Mouse (Mus musculus) erythroblast, adult 5-6 weeks (primary cell): Measurements from ENCODE around the gene Rfx7. TPM values are rescaled to one million over a fixed set of nuclear protein-coding genes. Genes with fewer than 3 reads are reported as not detected.
"Not testable (repeated sequence)": the region's sequence is repeated elsewhere in the genome, so short reads cannot be mapped to it uniquely, and the experiment has no call there.

Source experiments
- ATAC-seq: replicated peaks from 2 replicates; pipeline ENCODE4 v1.8.0; 2016; ENCODE audit warnings: moderate number of reproducible peaks, mild to moderate bottlenecking, moderate TSS enrichment, inconsistent platforms; ENCODE audit not compliant: poor library complexity, low FRiP score, severe bottlenecking
- total RNA-seq, 2 experiments: library from RNA; stranded (forward) in 1 of 2; stranded (reverse) in 1 of 2; fragments of 150-400 nt in 1 of 2; fragments of 200-764, 138-1000 nt in 1 of 2; gene quantifications; 2 replicates each; pipeline versions ENCODE4 v1.2.3 to v1.2.4; 2015 to 2017; ENCODE audit warnings: low replicate concordance in 2 of 2

The Rfx7 gene
- total RNA-seq, 2 experiments from 2014 or later = 5.4 to 12.9 TPM

DNA sequence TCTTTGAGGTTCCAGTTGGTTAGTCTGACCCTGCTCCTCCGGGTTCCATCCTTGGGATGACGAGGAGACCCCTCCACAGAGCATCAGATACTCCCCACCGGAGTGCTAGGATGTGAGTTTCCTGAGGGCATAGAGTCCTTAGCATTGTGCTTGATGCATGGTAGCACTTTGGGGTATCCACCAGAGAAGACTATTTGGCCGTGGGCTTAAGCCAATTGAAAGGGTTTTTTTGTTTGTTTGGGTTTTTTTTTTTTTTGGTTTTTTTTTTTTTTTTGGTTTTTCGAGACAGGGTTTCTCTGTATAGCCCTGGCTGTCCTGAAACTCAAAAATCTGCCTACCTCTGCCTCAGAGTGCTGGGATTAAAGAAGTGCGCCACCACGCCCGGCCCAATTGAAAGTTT is 105.2 kb downstream of the Rfx7 start:
- no peak for ATAC-seq

DNA sequence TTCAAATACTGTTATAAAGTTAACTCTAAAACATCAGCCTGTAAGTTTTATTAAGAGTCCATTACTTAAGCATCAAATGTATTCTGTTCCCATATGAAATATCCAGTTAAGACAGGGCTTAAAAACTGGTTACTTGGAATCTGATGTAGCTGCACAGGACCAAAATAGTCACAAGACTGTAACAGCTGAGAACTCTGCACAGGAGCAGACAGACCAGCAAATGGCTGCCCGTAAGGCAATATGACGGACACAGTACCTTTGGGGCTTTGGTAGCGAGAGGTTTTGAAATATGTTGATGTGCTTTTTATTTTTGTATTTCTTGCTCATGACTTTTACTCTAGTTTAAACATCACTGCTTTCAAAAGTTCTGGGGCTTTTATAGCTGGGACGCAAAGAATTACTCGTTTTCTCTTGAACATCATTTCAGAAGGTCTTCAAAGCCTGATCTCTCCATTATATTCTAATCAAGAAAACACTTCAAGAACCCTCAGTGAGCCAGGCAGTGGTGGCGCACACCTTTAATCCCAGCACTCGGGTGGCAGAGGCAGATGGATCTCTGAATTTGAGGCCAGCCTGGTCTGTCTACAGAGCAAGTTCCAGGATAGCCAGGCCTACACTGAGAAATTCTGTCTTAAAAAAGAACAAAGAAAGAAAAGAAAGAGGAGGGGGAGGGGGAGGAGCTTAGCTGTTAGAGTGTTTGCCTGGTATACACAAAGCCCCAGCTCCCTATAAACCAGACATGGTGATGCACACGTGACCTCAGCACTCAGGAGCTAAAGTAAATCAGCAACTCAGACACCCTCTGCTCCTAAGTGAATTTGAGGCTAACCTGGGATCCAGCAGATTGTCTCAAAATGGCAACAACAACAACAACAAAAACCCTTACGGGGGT is 107.2 kb downstream of the Rfx7 start:
- ATAC-seq = peak; percentile 26; the same call in 1 of the 2 replicates

DNA sequence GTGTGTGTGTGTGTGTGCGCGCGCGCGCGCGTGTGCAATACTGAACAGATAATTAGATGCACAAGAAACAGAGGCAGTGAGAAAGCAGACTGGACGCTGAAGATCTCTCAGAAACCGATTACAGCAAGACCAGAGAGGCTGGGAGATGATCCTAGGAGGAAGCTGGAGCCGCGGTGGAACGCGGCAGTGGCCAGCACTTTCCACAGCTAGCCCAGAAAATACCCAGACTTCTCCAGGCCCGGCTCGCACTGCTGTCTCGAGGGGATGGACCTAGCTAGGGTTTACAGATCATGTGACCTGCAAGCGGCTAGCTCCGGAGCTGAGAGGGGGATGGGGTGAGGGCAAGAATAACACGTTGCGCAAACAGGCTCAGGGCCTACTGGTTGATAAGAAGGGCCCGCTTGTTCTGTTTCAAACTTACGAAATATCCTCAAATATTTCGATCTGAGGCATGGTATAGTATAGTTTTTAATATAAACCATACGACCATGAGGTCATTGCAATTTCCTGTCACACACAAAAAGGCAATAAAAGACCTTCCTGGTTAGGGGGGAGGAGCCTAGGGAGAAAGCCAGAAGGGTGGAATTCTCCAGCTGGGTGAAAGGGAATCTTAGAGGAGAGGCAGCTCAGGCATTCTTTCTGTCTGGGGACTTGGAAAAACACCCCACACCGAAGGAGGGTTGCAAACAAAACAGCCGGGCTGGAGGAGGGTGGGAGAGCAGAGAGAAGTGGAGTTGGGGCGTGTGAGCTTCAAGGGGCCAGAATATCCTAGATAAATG is 108.0 kb downstream of the Rfx7 start:
- ATAC-seq = peak; percentile 88

DNA sequence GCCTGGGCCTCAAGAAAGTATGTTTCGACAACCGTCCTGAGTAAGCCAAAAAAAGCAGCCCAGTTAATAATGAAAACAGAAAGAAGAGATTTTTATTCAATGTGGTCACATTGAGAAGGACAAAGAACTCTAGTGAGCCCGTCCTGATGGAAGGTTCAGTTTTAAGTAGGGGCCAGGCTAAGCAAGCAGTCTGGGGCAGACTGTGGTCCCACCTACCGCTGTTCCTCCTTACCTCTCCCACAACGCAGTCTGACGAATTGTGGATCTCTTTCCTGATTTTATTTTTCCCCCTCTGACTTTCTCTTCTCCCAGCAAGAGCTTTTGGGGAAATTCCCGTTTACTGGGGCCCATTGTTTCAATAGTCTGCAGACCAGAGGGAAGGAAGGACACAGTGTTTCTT is 108.6 kb downstream of the Rfx7 start:
- ATAC-seq = no peak

DNA sequence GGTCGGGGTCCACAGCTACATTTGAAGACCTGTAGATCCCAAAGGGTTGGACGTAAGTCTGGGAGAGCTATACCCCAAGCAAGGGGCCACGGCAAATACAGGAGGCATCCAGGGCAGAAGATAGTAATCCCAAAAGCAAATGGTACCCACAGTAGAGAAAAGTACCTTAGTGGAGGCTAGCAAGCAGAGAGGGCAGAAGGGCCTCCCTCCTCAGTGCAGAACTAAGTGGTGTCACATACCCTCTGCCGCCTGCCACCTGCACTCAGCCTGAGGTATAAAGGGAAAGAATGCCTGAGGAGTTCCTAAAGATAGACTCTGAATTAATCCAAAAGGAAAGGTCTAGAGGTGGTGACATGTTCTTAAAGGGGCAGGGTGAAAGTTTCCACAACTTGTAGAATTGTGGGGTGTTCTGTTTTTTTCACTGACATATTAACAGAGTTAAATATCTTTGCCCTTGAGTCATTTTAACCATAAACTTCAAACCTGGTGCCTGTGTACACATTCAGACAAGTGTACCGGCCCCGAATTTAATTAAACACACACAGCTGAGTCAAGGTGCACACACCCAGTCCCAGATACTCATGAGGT is 109.1 kb downstream of the Rfx7 start:
- no peak for ATAC-seq

DNA sequence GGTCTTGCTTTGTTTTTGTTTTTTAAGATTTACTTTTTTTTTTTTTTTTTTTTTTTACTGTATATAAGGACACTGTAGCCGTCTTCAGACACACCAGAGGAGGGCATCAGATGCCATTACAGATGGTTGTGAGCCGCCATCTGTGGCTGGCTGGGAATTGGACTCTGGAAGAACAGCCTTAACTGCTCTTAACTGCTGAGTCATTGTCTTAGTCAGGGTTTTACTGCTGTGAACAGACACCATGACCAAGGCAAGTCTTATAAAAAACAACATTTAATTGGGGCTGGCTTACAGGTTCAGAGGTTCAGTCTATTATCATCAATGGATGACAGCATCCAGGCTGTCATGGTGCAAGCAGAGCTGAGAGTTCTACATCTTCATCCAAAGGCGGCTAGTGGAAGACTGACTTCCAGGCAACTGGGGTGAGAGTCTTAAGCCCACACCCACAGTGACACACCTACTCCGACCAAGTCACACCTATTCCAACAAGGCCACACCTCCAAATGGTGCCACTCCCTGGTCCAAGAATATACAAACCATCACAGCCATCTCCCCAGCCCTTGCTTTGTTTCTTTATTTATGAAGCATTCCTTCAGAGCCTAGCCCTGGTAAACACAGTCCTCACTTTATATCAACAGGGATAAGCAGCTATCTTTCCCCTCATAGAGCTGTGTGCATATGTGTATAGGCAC is 110.9 kb downstream of the Rfx7 start:
- not testable (repeated sequence) for ATAC-seq

DNA sequence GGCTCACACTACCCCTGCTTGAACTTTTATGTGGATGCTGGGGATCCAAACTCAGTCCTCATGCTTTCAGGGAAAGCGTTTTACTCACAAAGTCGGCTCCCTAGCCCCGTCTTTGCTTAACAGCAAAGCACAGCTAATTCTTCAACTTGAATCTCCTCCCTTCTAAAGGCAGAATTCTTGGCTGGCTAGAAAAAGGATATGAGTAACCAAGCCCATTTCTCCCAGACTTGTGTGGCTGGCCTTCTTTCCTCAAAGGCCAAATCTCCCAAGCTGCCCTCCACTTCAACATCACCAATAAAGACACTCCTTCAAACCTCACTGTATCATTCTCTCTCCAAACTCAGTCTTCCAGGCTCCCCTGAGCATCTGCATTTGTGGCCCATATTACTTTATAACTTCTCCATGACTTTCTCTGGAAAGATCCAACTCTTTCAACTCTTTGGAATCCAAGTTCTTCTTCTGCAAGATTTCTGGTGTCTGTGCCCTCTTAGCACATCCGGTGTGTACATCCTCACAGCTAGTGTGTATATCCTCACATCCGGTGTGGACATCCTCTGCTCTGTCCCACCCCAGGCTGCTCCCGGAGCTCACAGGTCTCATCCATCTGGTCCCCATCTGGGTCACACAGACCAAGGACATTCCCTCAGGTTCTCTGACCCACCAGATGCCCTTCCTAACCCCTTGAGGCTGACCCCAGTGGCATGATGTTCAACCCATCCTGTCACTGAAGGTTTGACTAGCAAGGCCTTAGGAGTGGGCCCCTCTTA is 111.8 kb downstream of the Rfx7 start:
- ATAC-seq = no peak

DNA sequence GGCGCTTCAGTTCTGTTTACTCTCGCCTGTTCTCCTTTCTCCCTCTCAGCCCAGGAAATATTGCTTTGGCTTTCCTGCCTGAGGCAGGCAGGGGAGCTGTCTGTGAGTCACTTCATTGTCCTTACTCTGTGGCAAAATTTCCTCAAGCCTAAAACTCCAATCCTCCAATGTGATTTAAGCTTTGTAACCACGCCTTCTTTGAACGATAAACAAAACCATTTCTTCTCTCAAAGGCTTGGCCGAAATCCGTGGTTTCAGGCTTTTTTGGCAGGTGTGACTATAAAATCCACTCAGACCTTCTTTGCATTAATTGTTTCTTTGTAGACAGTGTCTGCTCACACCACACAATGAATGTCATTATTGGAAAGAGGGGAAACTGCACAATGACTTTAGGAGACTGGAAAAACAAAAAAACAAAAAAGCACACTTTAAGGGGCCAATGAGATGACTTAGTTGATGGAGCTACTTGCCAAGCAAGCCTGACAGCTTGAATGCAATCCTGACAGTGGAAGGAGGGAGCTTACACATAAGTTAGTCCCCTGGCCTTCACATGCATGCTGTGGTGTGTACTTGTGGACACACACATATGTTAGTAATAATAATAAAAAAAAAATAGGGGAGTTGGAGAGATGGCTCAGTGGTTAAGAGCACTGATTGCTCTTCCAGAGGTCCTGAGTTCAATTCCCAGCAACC is 112.5 kb downstream of the Rfx7 start:
- ATAC-seq = no peak

DNA sequence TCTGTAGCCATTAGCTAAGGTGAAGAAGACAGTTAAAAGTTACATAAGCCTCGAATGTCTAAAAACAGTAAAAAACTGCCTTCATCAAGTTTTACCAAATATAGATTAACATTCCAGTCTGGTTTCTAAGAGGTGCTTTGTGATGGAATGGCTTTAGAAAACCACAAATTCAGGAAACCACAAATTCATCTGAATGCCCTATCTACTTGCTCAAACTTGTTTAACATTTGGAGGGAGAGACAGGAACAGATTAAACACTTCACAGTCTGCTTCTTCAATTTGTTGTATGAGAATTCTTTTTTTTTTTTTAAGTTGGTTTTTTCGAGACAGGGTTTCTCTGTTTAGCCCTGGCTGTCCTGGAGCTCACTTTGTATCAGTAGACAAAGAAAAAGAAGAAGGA is 117.7 kb downstream of the Rfx7 start:
- ATAC-seq = no peak

DNA sequence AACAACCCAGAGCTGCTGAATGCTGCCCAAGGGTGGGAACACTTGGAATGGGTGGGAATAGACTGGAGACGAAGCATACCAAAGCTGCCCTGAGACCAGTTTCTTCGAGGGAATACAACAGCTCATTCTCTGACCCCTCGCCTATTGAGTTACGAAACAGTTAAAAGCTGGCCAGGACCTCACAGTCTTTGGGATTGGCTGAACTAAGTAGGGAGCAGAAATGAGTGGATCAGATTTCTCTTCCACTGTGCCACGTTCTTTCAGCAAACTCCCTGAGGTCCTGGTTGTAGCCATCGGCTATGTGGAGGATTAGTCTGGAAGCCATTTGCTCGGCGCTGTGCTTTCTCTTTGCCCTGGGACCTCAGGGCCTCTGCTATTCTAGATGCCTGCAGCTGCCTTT is 120.9 kb downstream of the Rfx7 start:
- ATAC-seq = no peak

DNA sequence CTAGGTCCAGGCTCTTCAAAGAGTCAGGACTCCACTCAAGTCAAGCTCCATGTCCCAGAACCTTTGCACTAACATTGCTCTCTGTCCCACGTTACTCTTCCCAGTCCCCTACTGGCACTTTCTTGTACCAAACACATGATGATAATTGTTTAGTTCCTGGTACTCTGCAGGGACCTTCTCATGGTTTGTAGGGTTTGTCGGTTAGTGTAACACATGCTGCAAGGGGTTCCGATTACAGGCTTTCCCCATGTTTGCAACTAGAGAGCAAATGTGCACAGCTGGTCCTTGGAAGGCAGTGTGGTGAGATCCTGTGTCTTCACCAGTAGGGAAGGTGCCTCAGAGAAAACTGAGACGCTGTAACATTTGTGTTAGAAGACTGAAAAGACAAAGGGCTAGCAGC is 121.5 kb downstream of the Rfx7 start:
- no peak for ATAC-seq

DNA sequence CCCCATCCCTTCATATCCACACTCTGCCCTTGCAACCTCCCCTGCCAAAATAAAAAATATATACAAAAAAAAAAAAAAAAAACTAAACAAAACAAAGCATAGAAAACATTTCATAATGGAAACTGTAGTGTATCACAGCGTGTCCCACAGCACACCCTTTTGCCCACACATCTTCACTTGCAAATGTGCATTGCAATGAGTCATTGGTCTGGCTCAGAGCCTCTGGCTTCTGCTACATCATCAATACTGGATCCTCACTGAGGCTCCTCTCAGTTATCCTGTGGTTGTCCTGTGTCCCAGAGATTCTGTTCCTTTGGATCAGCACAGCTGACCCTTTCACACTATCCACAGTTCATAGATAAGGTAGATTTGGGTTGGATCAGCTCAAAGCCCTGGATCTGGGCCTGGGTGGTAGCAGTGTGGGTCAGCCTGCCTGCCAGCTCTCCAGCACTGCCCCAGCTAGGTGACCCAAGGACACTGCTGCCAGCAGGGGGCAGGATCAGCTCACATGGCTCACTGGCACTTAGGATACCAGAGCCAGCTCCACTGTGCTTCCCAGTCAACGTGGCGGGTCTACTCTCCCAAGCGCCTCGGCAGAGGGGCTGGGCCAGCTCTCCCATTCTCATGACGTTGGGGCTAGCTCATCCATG is 122.7 kb downstream of the Rfx7 start:
- ATAC-seq = peak; percentile 87

DNA sequence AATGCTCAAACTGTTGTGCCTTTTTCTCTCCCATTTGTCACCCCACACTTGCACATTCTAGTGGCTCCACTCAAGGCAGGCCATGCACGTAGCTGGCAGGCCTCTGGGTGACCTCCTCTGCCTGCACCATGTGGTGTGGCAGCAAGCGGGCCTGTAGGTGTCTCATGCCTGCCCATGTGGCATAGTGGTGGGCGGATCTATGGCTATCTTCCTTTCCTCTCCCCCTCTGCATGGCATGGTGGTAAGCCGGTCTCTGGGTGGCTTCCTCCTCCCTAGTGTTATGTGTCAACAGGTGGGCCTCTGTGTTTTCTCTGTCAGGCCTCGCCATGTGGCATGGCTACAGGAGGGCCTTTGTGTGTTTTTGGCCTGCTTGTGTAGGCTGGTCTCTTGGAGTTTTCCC is 123.6 kb downstream of the Rfx7 start:
- 0 out of 2 replicates have a peak, but pooled peaks have one; percentile 42 for ATAC-seq

DNA sequence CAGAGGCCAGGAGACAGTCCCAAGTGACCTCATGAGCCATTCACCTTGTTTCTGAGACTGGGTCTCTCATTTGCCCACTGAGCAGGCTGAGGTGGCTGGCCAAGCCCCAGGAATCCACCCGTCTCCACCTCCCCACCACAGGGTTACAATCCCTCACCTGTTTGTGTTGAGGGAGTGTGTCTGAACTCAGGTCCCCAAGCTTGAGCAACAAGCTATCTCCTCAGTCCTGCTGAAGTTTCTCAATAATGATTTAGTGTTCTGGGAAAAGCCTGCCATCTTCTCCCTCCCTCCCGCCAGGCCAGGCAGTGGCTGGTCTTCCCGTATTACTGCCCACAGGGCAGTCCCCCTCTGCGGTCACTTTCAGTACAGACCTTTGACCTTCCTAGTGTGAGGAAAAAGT is 124.5 kb downstream of the Rfx7 start:
- ATAC-seq = no peak

DNA sequence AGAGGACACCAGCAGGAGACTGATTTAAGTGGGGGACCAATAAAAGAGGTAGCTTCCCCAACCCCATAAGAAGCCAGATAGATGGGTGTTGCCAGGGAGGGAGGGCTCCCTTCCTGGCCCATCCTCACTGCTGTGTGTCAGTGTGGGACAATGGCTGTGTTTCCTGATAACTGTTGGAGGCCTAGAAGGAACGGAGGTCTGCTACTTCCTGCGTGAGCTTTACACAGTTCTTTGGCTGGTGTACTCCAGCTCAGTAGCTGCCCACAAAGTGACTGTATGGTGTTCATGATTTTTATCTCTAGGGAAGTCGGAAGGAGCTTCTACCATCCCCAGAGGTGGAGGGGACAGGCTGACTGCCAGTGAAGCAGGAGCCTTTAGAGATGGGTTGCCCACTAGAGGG is 124.9 kb downstream of the Rfx7 start:
- ATAC-seq = no peak

DNA sequence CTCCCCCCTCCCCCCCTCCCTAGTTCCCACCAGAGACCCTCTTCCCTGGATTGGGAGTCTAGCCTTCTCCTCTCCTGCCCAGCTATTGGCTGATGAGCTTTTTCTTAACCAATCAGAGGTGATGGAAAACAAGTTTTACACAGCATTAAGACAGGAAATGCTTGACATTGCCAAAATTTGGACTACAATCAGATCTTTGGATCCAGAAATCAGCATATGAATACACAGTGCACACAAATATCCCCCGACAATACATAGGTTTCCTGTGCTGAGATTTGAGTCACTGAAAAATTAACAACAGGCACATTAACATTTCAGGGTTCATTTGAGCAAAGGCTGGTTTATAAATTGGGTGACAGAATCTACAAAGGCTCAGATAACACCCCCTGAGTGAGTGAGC is 125.7 kb downstream of the Rfx7 start:
- ATAC-seq = no peak

DNA sequence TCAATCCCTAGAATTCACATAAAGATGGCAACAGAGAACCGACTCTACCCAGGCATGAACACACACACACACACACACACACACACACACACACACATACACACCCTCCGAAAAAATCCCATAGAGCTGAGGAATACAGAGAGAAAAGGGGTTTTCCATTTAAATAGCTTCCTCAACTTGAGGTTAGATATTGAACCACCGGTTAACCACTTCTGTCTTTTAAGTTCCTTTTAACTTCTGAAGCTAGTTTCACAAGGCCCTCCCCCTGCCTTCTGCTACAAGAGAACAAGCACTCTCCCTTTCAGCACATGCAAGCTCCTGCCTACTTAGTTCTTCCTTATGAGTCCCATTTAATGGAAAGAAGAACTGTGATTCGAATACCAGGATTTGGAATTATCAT is 128.1 kb downstream of the Rfx7 start:
- no peak for ATAC-seq

DNA sequence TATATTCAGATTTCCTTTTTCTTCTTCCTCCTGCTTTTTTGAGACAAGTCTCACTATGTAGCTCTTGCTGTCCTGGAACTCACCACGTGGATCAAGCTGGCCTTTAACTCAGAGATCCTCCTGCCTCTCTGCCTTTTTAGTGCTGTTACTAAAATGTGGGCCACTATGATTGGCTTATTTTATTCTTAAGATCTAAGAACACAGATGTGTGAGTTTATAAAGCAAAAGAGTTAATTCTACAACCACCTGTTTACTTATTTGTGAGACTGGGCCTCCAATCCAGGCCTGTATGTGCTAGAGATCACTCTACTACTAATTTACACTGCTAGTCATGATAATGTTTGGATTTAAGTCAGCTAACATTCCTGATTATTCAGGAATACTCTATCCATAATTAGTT is 128.9 kb downstream of the Rfx7 start:
- ATAC-seq = no peak

DNA sequence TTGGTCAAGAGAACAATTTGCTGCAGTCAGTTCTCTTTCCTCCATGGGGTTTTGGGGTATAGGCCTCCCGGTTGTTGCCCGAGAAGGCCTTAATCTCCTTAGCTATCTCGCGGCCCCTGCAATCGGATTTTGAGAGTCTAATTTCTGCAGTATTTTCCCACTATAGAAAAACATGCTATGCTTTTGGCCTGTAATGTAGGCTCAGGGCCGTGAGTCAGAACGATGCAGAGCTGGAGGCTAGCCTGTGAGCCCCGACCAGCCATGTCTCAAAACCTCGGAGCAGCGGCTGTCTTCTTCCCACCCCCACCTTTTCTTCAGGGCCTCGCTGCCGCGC is 129.5 kb downstream of the Rfx7 start:
- no peak for ATAC-seq
